Mouse (Mus musculus): ENCODE data around the gene Cdkl4. TPM values are rescaled to one million over a fixed set of nuclear protein-coding genes. Genes with fewer than 3 reads are reported as not detected.

The Cdkl4 gene
- 2.5 and 2.8 TPM in 2 replicates for polyA plus RNA-seq (2012; rRNA removed)

GRCm38 (mm10) chr17:80577639-80578038 lies at the start of gene Cdkl4:
Gene Cdkl4 (minus strand): TSS chr17:80577813.

GRCm38 (mm10) chr17:80480031-80480854 lies 97.4 kb downstream of the Cdkl4 start, which contains the start of gene Sos1:
Gene Sos1 (minus strand): TSS chr17:80480453.

Other genes with a start within 250 kb of the Cdkl4 start
- 0.59 and 0.61 TPM in 2 replicates for gene Gm10190, start 204.3 kb downstream of the Cdkl4 start, polyA plus RNA-seq (2012; rRNA removed)
- gene Sos1, start 97.4 kb downstream of the Cdkl4 start, polyA plus RNA-seq (2012; rRNA removed): 14.1 and 14.7 TPM in 2 replicates
- gene Map4k3, start 150.7 kb upstream of the Cdkl4 start, polyA plus RNA-seq (2012; rRNA removed): 52.3 and 55.2 TPM in 2 replicates